Mouse (Mus musculus) hindbrain, embryonic 12.5 days (tissue): ENCODE measurements around the gene Rbp1. TPM values are rescaled to one million over a fixed set of nuclear protein-coding genes. Genes with fewer than 3 reads are reported as not detected.

ENCODE experiments used
- ATAC-seq: fragments of 200-750 bp; cut with Nextera tagmentation; 2 replicates; pipeline ENCODE4 v1.8.0; 2017; ENCODE audit warnings: moderate TSS enrichment; ENCODE audit not compliant: low FRiP score
- H3K27ac ChIP-seq: fragments of 300-500 bp; sonication (generic); 2 replicates; pipeline ENCODE4 v1.5.1; 2016; ENCODE audit warnings: mild to moderate bottlenecking
- H3K27me3 ChIP-seq: fragments of 300-500 bp; sonication (generic); 2 replicates; pipeline ENCODE4 v1.6.1; 2016; ENCODE audit warnings: mild to moderate bottlenecking
- H3K36me3 ChIP-seq: fragments of 300-500 bp; sonication (generic); 2 replicates; pipeline ENCODE4 v1.6.1; 2016; ENCODE audit warnings: mild to moderate bottlenecking
- H3K4me1 ChIP-seq: fragments of 300-500 bp; sonication (generic); 2 replicates; pipeline ENCODE4 v1.6.1; 2016
- H3K4me2 ChIP-seq: fragments of 300-500 bp; sonication (generic); replicated peaks from 2 replicates; pipeline ENCODE4 v1.6.1; 2016; ENCODE audit warnings: mild to moderate bottlenecking
- H3K4me3 ChIP-seq: fragments of 300-500 bp; sonication (generic); 2 replicates; pipeline ENCODE4 v1.5.1; 2016; ENCODE audit warnings: mild to moderate bottlenecking
- H3K9ac ChIP-seq: fragments of 300-500 bp; sonication (generic); 2 replicates; pipeline ENCODE4 v1.6.1; 2016; ENCODE audit warnings: mild to moderate bottlenecking, moderate library complexity
- H3K9me3 ChIP-seq: fragments of 300-500 bp; sonication (generic); replicated peaks from 2 replicates; pipeline ENCODE4 v1.6.1; 2016; ENCODE audit warnings: mild to moderate bottlenecking
- WGBS: fragments of 180-500 bp; shearing (Covaris S2); methylation state at CpG from one replicate; pipeline ENCODE4 v1.1.7; 2016; 5-methylcytosine and 5-hydroxymethylcytosine counted together
- polyA plus RNA-seq: library from polyadenylated mRNA; unstranded; fragments of >200 nt; fragmentation: Nextera tagmentation; extraction: Ambion mirVana; gene quantifications from 2 replicates; pipeline ENCODE4 v1.2.1, GENCODE M21; 2016

The Rbp1 gene
- 53.2 and 57.8 TPM in 2 replicates for polyA plus RNA-seq

DNA sequence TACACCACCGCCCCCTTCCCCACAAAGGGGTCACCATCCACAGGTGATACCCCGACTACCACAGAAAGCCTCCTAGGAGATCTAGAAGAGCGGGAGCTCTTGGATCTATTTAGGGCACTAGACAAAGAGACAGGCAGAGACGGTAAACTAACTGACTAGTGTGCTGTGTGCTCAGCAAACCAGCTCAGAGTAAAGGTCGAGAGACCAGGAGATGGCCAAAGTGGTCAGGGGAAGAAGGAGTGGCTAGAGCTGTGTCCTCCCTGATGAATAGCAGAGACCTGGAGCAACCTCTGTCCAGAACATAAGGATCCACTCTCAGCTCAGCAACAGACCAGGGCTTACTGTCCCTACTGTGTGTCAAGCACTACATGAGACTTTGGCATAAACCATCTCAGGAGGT is at the start of gene Rbp1:
Gene Rbp1, plus strand, starts transcription at position 306 of the 400 bp plus-strand sequence.
- no peak within 1 kb of the TSS for H3K9ac ChIP-seq

DNA sequence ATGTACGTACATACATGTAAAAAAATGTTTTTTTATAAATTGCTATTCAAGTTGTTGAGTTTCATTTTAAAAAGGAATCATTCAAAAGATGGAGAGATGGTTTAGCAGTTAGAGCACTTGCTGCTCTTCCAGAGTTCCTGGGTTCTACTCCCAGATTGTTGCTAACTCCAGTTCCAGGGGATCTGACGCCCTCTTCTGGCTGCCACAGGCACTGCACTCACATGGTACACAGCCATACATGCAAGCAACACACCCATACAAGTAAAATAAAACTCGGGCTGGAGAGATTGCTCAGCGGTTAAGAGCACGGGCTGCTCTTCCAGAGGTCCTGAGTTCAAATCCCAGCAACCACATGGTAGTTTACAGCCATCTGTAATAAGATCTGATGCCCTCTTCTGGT is 49.4 kb upstream of the Rbp1 start:
- no peak for ATAC-seq
- Histone ChIP-seq H3K9me3 (no peaks in the 10 kb centered on the region), H3K4me3 (no peak overlapping the region), H3K27ac (no peak overlapping the region), H3K4me1 (peaks cover 4% of the 10 kb centered on the region; the same call in 1 of the 2 replicates), H3K36me3 (no peaks in the 10 kb centered on the region), H3K4me2 (no peak overlapping the region), H3K27me3 (no peaks in the 10 kb centered on the region), H3K9ac (no peak overlapping the region)
- 92% methylated on average over 5 of the region's 5 CpGs for WGBS

More for the DNA sequence above, at the start of gene Rbp1:
- ATAC-seq = no peak
- Histone ChIP-seq H3K4me2 (peak within 1 kb of the TSS; percentile 80; the same call in 1 of the 2 replicates), H3K36me3 (no peaks in the 10 kb centered on the region), H3K4me1 (peaks cover 24% of the 10 kb centered on the region), H3K9me3 (no peaks in the 10 kb centered on the region), H3K4me3 (no peak within 1 kb of the TSS), H3K27ac (no peak within 1 kb of the TSS), H3K27me3 (peaks cover 37% of the 10 kb centered on the region)
- whole genome bisulfite sequencing = 80% methylated on average over 5 of the region's 5 CpGs

DNA sequence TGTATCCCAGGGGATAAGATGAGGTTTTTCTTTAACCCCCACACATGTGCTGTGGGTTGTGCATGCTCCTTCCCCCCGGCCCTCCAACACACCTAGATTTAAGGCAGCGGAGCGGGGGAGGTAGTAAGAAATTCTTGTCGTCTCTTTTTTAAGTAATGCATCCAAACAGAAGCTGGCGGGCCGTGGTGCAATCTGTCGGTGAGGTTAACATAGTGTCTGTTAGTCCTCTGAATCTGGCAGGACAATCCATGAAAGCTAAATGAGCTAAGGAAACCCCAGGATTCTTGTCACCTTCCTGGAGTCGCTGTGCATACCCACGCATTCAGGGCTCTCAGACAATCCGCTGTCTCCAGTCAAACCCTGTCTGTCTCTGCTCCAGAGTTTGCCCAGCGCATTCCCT is 47.9 kb upstream of the Rbp1 start:
- Histone ChIP-seq H3K9ac (no peak overlapping the region), H3K4me3 (no peak overlapping the region), H3K4me1 (peaks cover 4% of the 10 kb centered on the region; the same call in 1 of the 2 replicates), H3K27me3 (no peaks in the 10 kb centered on the region), H3K4me2 (no peak overlapping the region), H3K27ac (no peak overlapping the region), H3K9me3 (no peaks in the 10 kb centered on the region), H3K36me3 (no peaks in the 10 kb centered on the region)
- WGBS = 79% methylated on average over 11 of the region's 11 CpGs
- ATAC-seq = no peak

DNA sequence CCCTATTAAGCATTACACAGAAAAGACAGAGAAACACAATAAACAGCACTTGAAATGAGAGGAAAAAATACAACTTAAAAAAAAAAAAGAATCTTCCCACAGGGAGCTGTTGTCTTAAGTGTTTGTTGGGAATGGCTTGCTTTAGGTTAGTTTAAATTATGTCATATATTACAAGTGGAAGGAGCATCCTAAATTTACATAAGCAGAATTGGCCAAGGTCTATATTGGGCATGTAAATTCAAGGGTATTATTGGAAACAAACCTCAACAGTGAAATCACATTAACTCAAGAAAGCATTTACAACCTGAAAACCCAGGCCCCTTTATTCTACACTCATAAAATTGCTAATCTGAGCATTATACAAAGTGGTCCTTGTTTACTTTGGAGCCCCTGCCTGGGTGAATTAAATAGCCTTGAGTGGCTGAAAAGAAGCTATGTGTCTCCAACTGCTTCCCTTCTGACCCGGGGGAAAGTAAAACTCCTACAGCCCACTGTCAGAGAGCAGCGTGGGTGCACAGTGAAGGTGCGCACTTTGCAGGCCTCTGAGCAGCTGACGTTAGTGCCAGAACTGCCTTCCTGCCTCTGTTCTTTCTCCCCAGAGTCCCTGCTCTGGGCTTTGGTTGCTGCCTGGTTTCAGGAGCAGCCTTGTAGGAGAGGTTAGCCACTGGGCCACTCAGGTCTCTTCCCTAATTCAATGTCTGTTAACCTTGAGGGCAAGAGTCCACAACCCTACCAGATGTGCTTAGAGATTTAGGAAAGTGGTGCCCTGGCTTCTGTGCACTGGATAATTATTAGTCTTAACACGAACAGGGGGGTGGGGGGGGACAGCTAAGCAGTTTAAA is 47.2 kb upstream of the Rbp1 start:
- Histone ChIP-seq H3K36me3 (no peaks in the 10 kb centered on the region), H3K4me1 (peaks cover 4% of the 10 kb centered on the region; the same call in 1 of the 2 replicates), H3K27ac (no peak overlapping the region), H3K4me2 (no peak overlapping the region), H3K4me3 (no peak overlapping the region), H3K27me3 (no peaks in the 10 kb centered on the region), H3K9me3 (no peaks in the 10 kb centered on the region), H3K9ac (no peak overlapping the region)
- ATAC-seq = no peak
- 37% methylated on average over 5 of the region's 5 CpGs for WGBS

DNA sequence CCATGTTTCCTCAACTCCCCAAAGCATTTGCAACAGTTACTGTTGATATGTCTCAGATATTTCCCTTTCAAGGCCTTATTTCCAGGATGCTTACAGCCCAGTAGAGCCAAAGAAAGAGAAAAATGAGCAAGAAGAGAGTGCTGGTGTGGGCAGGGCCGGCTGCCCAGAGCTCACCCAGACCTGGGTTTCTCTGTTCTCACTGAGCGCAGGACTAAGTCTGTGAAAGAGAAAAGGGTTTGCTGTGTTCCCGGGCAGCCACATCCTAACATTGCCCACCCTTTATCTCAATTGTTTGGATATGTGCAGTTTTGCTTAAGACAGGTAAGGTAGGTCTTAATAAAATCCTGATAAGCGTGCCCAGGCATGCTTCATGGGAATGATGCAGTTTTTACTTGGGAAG is 43.0 kb upstream of the Rbp1 start:
- Histone ChIP-seq H3K9me3 (no peaks in the 10 kb centered on the region), H3K27ac (no peak overlapping the region), H3K27me3 (no peaks in the 10 kb centered on the region), H3K36me3 (no peaks in the 10 kb centered on the region), H3K4me1 (peaks cover 4% of the 10 kb centered on the region; the same call in 1 of the 2 replicates), H3K4me2 (no peak overlapping the region), H3K4me3 (no peak overlapping the region), H3K9ac (no peak overlapping the region)
- 82% methylated on average over 4 of the region's 4 CpGs for WGBS
- ATAC-seq = no peak

DNA sequence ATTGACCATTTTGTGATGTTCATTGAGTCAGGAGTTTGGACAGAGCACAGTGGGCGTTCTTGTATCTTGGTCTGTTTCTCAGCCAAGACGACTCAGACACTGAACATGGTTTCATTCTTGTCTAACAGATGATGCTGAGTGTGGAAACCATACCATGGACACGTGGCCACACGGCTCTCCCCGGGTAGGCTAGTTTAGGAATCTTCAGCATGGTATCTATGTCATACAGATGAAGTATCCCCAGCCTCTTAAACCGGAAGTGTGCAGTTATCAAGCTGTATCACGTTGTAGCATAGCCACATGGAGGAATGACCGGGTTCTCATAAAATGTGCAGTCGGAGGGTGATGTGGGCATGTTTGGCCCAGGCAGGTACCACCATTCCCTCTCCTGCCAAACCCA is 42.2 kb upstream of the Rbp1 start:
- H3K4me2 ChIP-seq = no peak overlapping the region
- no peak overlapping the region for H3K4me3 ChIP-seq
- WGBS = 91% methylated on average over 9 of the region's 9 CpGs
- no peaks in the 10 kb centered on the region for H3K27me3 ChIP-seq
- H3K9me3 ChIP-seq = no peaks in the 10 kb centered on the region
- peaks cover 3% of the 10 kb centered on the region; the same call in 1 of the 2 replicates for H3K4me1 ChIP-seq
- H3K36me3 ChIP-seq = no peaks in the 10 kb centered on the region
- ATAC-seq = no peak
- H3K9ac ChIP-seq = no peak overlapping the region
- H3K27ac ChIP-seq = no peak overlapping the region

DNA sequence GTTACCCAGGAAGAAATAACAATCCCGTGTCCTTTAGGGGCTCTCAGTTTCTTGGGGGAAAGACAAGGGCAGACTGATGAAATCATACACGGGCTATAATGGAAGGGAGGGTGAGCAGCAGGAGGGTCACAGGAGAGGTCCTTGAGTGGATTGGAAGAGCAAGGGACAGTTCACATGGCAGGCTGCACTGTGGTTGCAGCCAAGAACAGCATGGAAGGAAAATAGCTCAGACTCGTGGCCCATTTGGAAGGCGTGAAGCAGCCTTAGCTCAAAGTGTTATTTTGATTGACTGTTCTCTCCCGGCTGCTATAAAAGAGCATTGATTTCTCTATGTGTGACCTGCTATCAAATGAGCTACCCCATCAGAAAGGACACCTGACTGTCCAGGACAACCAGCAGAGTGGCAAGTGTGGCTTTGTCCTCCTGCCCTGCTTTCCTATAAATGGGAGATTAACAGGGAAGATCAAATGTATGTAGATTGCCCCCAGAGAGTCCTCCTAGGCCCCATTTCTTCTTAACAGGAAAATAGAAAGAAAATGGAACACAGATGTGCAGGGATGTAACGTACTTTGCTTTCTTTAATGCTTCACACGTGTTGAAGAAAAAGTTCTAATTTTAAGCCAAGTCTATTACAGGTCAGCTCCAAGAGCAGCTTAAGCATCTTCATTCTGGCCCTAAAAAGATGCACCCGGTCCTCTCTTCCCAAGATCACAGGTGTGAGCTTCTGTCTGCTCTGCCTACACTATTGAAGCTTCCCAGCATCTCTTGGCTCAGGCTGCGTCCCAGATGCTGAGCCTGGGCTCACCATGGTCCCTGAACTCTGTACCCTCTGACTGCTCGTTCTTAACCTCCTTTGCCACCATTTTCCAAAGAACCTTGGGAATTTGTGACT is 34.8 kb upstream of the Rbp1 start:
- Histone ChIP-seq H3K4me2 (no peak overlapping the region), H3K27ac (no peak overlapping the region), H3K36me3 (no peaks in the 10 kb centered on the region), H3K4me1 (no peaks in the 10 kb centered on the region), H3K27me3 (0 out of 2 replicates have a peak, but pooled peaks cover 3% of the 10 kb centered on the region), H3K4me3 (no peak overlapping the region), H3K9me3 (no peaks in the 10 kb centered on the region), H3K9ac (no peak overlapping the region)
- no peak for ATAC-seq
- 68% methylated on average over 10 of the region's 10 CpGs for WGBS

DNA sequence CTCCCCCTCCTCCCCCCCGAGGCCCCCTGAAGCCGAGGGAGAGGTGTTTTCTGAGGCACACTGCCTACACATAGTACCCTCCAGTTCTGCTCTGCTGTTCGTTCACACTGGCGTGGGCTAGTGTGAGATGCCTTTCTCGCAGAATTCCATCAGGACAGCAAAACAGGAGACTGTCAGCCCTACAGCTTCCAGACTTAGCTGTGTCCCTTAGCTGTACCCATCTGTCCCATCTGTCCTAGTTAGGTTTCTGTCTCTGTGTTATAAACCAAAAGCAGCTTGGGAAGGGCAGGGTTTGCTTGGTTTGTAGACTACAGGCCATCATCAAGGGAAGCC is 34.2 kb upstream of the Rbp1 start:
- ATAC-seq = no peak
- WGBS = 75% methylated on average over 5 of the region's 5 CpGs

DNA sequence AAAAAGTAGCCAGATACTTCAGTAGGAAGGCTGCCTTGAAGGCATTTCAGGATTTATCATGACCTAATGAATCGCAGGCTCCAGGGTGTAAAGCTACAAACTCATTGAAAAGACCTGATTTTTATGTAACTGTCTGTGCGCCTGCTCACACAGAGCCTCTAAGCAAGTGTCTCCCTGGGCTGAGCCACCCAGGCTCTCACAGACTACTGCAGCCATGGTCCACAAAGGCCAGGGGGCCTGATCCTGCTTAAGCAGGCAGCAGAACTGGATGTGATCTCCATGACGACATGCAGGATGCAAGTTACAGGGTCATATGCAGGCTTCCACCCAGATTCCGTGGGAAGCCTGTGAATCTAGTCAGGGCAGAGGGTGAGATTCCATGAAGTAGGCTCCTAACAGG is 29.3 kb upstream of the Rbp1 start:
- 0 out of 2 replicates have a peak, but pooled peaks cover 3% of the 10 kb centered on the region for H3K27me3 ChIP-seq
- no peak for ATAC-seq
- WGBS = 75% methylated on average over 4 of the region's 4 CpGs

More for the DNA sequence above, 34.2 kb upstream of the Rbp1 start:
- H3K27ac ChIP-seq = no peak overlapping the region
- H3K27me3 ChIP-seq = 0 out of 2 replicates have a peak, but pooled peaks cover 3% of the 10 kb centered on the region
- H3K4me1 ChIP-seq = no peaks in the 10 kb centered on the region
- H3K9me3 ChIP-seq = no peaks in the 10 kb centered on the region
- H3K4me3 ChIP-seq = no peak overlapping the region
- no peaks in the 10 kb centered on the region for H3K36me3 ChIP-seq
- H3K9ac ChIP-seq = no peak overlapping the region
- no peak overlapping the region for H3K4me2 ChIP-seq

DNA sequence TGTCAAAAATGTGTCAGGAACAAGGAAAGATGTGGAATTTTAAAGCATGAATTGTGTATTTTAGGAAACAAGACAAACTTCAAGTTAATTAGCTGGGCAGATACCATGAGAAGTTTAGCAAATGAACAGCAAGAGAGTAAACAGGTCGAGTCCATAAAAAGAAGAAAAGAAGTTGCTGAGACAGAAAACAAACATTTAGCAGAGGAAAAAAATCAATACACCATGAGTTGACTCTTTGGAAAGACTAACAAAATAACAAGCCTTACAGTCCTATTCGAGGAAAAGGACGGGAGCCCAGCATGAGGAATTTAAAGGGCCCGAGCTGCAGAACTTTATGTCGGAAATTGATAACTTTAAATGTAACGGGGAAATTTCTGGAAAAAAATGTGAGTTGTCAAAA is 25.6 kb upstream of the Rbp1 start:
- no peaks in the 10 kb centered on the region for H3K27me3 ChIP-seq
- H3K9ac ChIP-seq = no peak overlapping the region
- no peaks in the 10 kb centered on the region for H3K4me1 ChIP-seq
- H3K4me3 ChIP-seq = no peak overlapping the region
- no peak overlapping the region for H3K4me2 ChIP-seq
- H3K36me3 ChIP-seq = no peaks in the 10 kb centered on the region
- no peak overlapping the region for H3K27ac ChIP-seq
- no peaks in the 10 kb centered on the region for H3K9me3 ChIP-seq
- ATAC-seq = no peak
- 86% methylated on average over 6 of the region's 6 CpGs for WGBS

More for the DNA sequence above, 29.3 kb upstream of the Rbp1 start:
- Histone ChIP-seq H3K9me3 (no peaks in the 10 kb centered on the region), H3K9ac (no peak overlapping the region), H3K27ac (no peak overlapping the region), H3K4me2 (no peak overlapping the region), H3K4me3 (no peak overlapping the region), H3K4me1 (no peaks in the 10 kb centered on the region), H3K36me3 (no peaks in the 10 kb centered on the region)

DNA sequence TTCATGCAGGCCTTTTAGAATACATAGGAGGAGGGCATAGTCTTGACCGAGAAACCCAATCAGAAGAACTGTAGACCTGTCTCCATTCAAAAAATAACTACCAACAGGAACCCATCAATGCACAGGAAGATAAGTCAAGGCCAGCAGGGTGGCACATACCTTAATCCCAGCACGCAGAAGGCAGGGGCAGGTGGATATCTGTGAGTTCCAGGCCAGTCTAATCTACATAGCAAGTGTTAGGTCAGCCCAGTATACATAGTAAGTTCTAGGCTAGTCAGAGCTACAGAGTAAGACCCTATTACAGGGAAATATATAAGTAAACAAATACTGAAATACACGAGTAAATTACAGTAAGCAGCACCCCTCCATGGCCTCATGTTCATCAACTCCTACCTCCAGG is 24.9 kb upstream of the Rbp1 start:
- WGBS = 83% methylated on average over 3 of the region's 3 CpGs
- Histone ChIP-seq H3K4me2 (no peak overlapping the region), H3K27me3 (no peaks in the 10 kb centered on the region), H3K9me3 (no peaks in the 10 kb centered on the region), H3K27ac (no peak overlapping the region), H3K9ac (no peak overlapping the region), H3K4me1 (no peaks in the 10 kb centered on the region), H3K4me3 (no peak overlapping the region), H3K36me3 (no peaks in the 10 kb centered on the region)
- ATAC-seq = no peak

DNA sequence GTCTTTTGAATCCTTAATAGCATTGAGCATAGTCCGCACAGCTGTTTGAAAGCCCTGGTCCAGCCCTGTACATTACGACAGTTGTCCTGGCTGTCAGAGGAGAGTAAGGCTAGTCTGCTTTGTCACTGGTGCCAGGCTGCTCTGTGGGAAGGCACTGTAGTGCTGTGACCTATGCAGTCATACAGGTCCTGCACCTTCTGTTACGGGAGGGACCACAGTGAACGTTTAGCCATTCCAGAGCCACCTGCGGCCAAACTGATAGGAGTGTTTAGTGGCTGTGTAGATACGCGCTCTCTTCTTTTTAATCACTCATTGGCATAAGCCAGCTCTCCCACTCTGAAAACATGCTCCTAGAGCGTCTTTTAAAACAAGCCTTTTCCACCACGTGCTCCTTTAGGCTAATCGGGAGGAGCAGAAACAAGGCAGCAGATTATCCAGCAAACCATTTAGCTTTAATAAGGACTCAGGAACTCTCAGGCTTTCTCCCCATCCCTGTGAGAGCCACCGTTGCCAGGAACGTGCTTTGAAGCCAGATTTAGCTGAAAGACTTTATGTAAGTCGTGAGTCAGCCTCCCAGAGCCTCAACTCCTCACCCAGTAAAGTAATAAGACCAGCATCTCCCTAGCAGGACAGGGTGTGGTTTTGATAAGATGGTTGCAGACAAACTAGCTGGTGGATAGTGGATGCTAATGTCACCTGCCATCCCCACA is 22.4 kb upstream of the Rbp1 start:
- 82% methylated on average over 13 of the region's 13 CpGs for WGBS
- no peak overlapping the region for H3K27ac ChIP-seq

More for the DNA sequence above, 22.4 kb upstream of the Rbp1 start:
- Histone ChIP-seq H3K4me2 (no peak overlapping the region), H3K4me1 (no peaks in the 10 kb centered on the region), H3K9ac (no peak overlapping the region), H3K36me3 (no peaks in the 10 kb centered on the region), H3K4me3 (no peak overlapping the region), H3K9me3 (no peaks in the 10 kb centered on the region), H3K27me3 (no peaks in the 10 kb centered on the region)
- no peak for ATAC-seq
